Mouse (Mus musculus) limb, embryonic 13.5 days (tissue): ENCODE measurements around the gene Alox8. TPM values are rescaled to one million over a fixed set of nuclear protein-coding genes. Genes with fewer than 3 reads are reported as not detected.

Source experiments
- ATAC-seq: fragments of 200-750 bp; cut with Nextera tagmentation; 2 replicates; pipeline ENCODE4 v1.8.0; 2017; ENCODE audit warnings: low read depth, moderate number of reproducible peaks, moderate TSS enrichment; ENCODE audit not compliant: low FRiP score
- H3K27ac ChIP-seq: fragments of 300-500 bp; sonication (generic); 2 replicates; pipeline ENCODE4 v1.5.1; 2015; ENCODE audit warnings: inconsistent platforms, mild to moderate bottlenecking, moderate library complexity
- H3K27me3 ChIP-seq: fragments of 300-500 bp; sonication (generic); 2 replicates; pipeline ENCODE4 v1.6.1; 2015; ENCODE audit warnings: mild to moderate bottlenecking, inconsistent platforms
- H3K36me3 ChIP-seq: fragments of 300-500 bp; sonication (generic); 2 replicates; pipeline ENCODE4 v1.6.1; 2015; ENCODE audit warnings: inconsistent platforms, mild to moderate bottlenecking, moderate library complexity
- H3K4me1 ChIP-seq: fragments of 300-500 bp; sonication (generic); 2 replicates; pipeline ENCODE4 v1.6.1; 2015; ENCODE audit warnings: inconsistent platforms
- H3K4me2 ChIP-seq: fragments of 300-500 bp; sonication (generic); replicated peaks from 2 replicates; pipeline ENCODE4 v1.6.1; 2015; ENCODE audit warnings: inconsistent platforms, mild to moderate bottlenecking, moderate library complexity
- H3K4me3 ChIP-seq: fragments of 300-500 bp; sonication (generic); 2 replicates; pipeline ENCODE4 v1.5.1; 2015; ENCODE audit warnings: moderate library complexity, mild to moderate bottlenecking, inconsistent platforms
- H3K9ac ChIP-seq: fragments of 300-500 bp; sonication (generic); 2 replicates; pipeline ENCODE4 v1.6.1; 2015; ENCODE audit warnings: mild to moderate bottlenecking, inconsistent platforms
- H3K9me3 ChIP-seq: fragments of 300-500 bp; sonication (generic); 2 replicates; pipeline ENCODE4 v1.6.1; 2016; ENCODE audit warnings: inconsistent platforms
- WGBS: fragments of 180-500 bp; shearing (Covaris S2); methylation state at CpG from one replicate; pipeline ENCODE4 v1.1.7; 2015; 5-methylcytosine and 5-hydroxymethylcytosine counted together
- polyA plus RNA-seq: library from polyadenylated mRNA; unstranded; fragments of >200 nt; fragmentation: Nextera tagmentation; extraction: Ambion mirVana; gene quantifications from 2 replicates; pipeline ENCODE4 v1.2.1, GENCODE M21; 2015

The Alox8 gene
- polyA plus RNA-seq, 1 experiment from 2014 or later: 0.08 TPM

- 88% methylated on average over 7 of the region's 7 CpGs for WGBS
- Histone ChIP-seq H3K36me3 (no peaks in the 10 kb centered on the region), H3K27me3 (no peaks in the 10 kb centered on the region), H3K27ac (no peak overlapping the region), H3K4me1 (0 out of 2 replicates have a peak, but pooled peaks cover 3% of the 10 kb centered on the region), H3K4me3 (no peak overlapping the region), H3K9me3 (no peaks in the 10 kb centered on the region), H3K4me2 (no peak overlapping the region), H3K9ac (no peak overlapping the region)
- no peak for ATAC-seq
Measured at GRCm38 (mm10) chr11:69174722-69175121, 22.9 kb downstream of the Alox8 start.

DNA sequence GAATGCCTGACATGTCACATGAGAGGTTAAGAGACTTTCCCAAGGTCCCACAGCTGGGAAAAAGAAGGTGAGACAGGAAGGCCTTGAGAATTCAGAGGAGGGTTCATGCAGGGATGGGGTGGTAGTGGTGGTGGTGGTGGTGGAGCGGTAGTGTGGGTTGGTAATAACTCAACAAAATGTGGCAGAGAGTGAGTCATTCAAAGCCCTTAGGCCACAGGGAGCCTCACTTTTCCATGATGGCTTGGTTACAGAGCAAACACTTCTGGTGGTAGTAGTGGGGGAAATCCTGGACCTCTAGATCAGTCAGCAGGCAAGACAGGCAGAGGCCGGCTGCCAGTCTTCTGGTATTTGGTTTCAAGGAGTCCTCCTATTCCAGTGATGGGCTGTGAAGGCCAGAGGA lies 25.0 kb downstream of the Alox8 start:
- H3K36me3 ChIP-seq: no peaks in the 10 kb centered on the region
- H3K4me1 ChIP-seq: 0 out of 2 replicates have a peak, but pooled peaks cover 3% of the 10 kb centered on the region
- H3K9me3 ChIP-seq: no peaks in the 10 kb centered on the region
- H3K4me3 ChIP-seq: no peak overlapping the region
- no peaks in the 10 kb centered on the region; the same call in 1 of the 2 replicates for H3K27me3 ChIP-seq
- H3K9ac ChIP-seq: no peak overlapping the region
- no peak for ATAC-seq
- no peak overlapping the region for H3K27ac ChIP-seq
- WGBS: 81% methylated on average over 2 of the region's 2 CpGs
- H3K4me2 ChIP-seq: no peak overlapping the region

DNA sequence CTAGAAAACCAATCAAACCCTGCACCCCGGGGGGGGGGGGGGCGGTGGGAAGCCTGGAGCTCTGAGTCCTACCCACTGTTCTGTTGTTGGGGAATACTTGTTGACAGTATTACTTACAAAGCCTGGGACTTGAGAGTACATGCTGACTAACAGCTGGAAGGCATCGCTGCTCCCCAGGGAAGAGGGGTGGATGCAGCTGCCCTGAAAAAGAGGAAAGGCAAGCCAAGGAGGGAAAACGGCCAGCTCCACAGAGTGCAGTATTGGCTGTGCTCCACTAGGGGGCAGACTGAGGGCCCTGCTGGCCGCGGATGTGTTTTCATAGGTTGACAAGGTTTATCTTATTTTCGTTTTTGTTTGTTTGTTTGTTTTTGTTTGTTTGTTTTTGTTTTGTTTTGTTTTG lies 26.0 kb downstream of the Alox8 start:
- Histone ChIP-seq H3K4me1 (0 out of 2 replicates have a peak, but pooled peaks cover 3% of the 10 kb centered on the region), H3K4me2 (no peak overlapping the region), H3K9me3 (no peaks in the 10 kb centered on the region), H3K9ac (no peak overlapping the region), H3K4me3 (no peak overlapping the region), H3K36me3 (no peaks in the 10 kb centered on the region), H3K27me3 (no peaks in the 10 kb centered on the region; the same call in 1 of the 2 replicates), H3K27ac (no peak overlapping the region)
- no peak for ATAC-seq
- WGBS: 27% methylated on average over 7 of the region's 7 CpGs

- no peak overlapping the region for H3K9ac ChIP-seq
- peaks cover 7% of the 10 kb centered on the region for H3K27me3 ChIP-seq
- H3K9me3 ChIP-seq: no peaks in the 10 kb centered on the region
- ATAC-seq: no peak
- 0 out of 2 replicates have a peak, but pooled peaks cover 3% of the 10 kb centered on the region for H3K4me1 ChIP-seq
- H3K4me2 ChIP-seq: no peak overlapping the region
- H3K4me3 ChIP-seq: no peak overlapping the region
- 81% methylated on average over 12 of the region's 12 CpGs for WGBS
- H3K27ac ChIP-seq: no peak overlapping the region
- H3K36me3 ChIP-seq: no peaks in the 10 kb centered on the region
Measured at GRCm38 (mm10) chr11:69169313-69169712, 28.3 kb downstream of the Alox8 start.

DNA sequence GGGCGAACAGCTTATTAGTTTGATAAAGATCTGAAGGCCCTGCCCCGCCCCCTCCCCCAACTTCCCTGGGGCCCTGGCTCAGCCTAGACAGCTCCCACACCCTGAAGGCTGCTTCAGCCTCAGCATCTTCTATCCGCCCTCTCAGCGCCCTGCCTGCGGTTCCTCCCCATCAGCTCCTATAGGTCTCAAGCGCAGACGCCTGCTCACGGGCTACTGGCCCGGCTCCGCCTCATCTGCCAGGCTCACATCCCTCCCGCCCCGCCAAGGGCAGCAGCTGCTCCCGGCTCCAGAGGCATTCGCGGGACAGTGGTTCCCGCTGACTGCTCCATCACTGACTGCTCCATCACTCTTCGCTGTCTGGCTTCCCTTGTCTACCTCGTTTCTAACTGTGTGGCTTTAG lies 40.8 kb downstream of the Alox8 start, which contains the start of gene Alox12b:
Alox12b (plus strand) TSS at position 190 of the 400 bp plus-strand sequence.
- H3K9ac ChIP-seq: 0 out of 2 replicates have a peak within 1 kb of the TSS, but pooled peaks have one; percentile 31

GRCm38 (mm10) chr11:69155351-69155750 lies 42.3 kb downstream of the Alox8 start:
- H3K27ac ChIP-seq: no peak overlapping the region
- H3K36me3 ChIP-seq: no peaks in the 10 kb centered on the region
- peaks cover 66% of the 10 kb centered on the region for H3K27me3 ChIP-seq
- WGBS: 56% methylated on average over 1 of the region's 1 CpGs
- H3K9ac ChIP-seq: no peak overlapping the region
- no peak overlapping the region for H3K4me3 ChIP-seq
- no peaks in the 10 kb centered on the region for H3K9me3 ChIP-seq
- no peak for ATAC-seq
- H3K4me2 ChIP-seq: no peak overlapping the region
- H3K4me1 ChIP-seq: peaks cover 16% of the 10 kb centered on the region

More for the DNA sequence above, 40.8 kb downstream of the Alox8 start, which contains the start of gene Alox12b:
- peak within 1 kb of the TSS; percentile 48 for H3K4me2 ChIP-seq
- peak within 1 kb of the TSS; percentile 22 for H3K4me3 ChIP-seq
- no peaks in the 10 kb centered on the region for H3K36me3 ChIP-seq
- ATAC-seq: peak; percentile 15; the same call in 1 of the 2 replicates
- H3K27ac ChIP-seq: no peak within 1 kb of the TSS
- 1% methylated on average over 18 of the region's 18 CpGs for WGBS
- H3K9me3 ChIP-seq: no peaks in the 10 kb centered on the region
- H3K27me3 ChIP-seq: peaks cover 63% of the 10 kb centered on the region
- H3K4me1 ChIP-seq: peaks cover 8% of the 10 kb centered on the region

GRCm38 (mm10) chr11:69153831-69154230 lies 43.8 kb downstream of the Alox8 start:
- Histone ChIP-seq H3K9ac (no peak overlapping the region), H3K4me2 (no peak overlapping the region), H3K36me3 (no peaks in the 10 kb centered on the region), H3K27ac (no peak overlapping the region), H3K27me3 (peaks cover 60% of the 10 kb centered on the region), H3K4me3 (no peak overlapping the region), H3K9me3 (no peaks in the 10 kb centered on the region), H3K4me1 (peaks cover 16% of the 10 kb centered on the region)
- WGBS: 86% methylated on average over 8 of the region's 8 CpGs
- no peak for ATAC-seq

DNA sequence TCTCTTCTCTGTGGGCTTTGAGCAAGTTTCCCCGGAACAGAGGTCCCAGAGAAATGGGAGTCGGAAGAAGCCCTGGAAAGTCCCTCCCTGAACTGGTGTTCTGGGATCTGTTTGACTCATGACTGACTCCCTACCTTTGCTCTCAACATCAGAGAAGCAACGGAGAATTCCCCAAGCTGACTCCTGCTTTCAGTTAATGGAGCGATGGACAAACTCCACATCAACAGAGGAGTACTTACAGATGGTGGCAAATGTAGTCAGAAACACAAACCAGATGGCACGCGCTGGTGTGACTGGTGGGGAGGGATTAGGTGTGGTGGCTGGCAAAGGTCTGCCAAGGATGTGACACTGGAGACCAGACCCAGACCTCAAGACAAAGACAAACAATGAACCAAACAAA lies 46.6 kb downstream of the Alox8 start:
- peak overlapping the region; percentile 51; the same call in 1 of the 2 replicates for H3K9ac ChIP-seq
- H3K9me3 ChIP-seq: no peaks in the 10 kb centered on the region
- peak overlapping the region; percentile 37 for H3K4me3 ChIP-seq
- H3K27me3 ChIP-seq: peaks cover 32% of the 10 kb centered on the region
- peak overlapping the region; percentile 61 for H3K4me2 ChIP-seq
- WGBS: 29% methylated on average over 6 of the region's 6 CpGs
- peaks cover 7% of the 10 kb centered on the region; the same call in 1 of the 2 replicates for H3K4me1 ChIP-seq
- H3K27ac ChIP-seq: no peak overlapping the region
- no peak for ATAC-seq
- no peaks in the 10 kb centered on the region for H3K36me3 ChIP-seq

DNA sequence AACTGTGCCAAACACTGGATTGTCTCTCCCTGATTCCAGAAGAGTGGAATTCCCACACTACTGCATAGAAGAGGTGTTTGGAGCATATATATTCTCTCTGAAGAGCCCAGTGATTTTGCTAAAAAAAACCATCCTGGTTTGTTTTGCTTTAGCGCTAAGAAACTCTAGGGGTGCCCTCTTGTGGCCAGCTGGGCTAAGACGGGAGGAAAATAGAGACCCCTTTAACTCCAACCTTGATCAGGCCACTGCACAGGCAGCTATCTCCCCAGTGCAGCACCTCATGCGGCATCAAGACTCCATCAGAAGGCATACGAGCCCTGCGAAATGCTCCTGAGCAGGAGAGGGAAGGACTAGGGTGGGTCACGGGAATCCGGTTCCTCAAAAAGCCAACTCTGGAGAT lies 47.2 kb downstream of the Alox8 start:
- no peaks in the 10 kb centered on the region for H3K9me3 ChIP-seq
- WGBS: 6% methylated on average over 7 of the region's 7 CpGs
- peak overlapping the region; percentile 51; the same call in 1 of the 2 replicates for H3K9ac ChIP-seq
- peaks cover 7% of the 10 kb centered on the region; the same call in 1 of the 2 replicates for H3K4me1 ChIP-seq
- ATAC-seq: no peak
- H3K4me3 ChIP-seq: peak overlapping the region; percentile 37
- H3K36me3 ChIP-seq: no peaks in the 10 kb centered on the region
- H3K27me3 ChIP-seq: peaks cover 29% of the 10 kb centered on the region
- no peak overlapping the region for H3K27ac ChIP-seq
- H3K4me2 ChIP-seq: peak overlapping the region; percentile 61

DNA sequence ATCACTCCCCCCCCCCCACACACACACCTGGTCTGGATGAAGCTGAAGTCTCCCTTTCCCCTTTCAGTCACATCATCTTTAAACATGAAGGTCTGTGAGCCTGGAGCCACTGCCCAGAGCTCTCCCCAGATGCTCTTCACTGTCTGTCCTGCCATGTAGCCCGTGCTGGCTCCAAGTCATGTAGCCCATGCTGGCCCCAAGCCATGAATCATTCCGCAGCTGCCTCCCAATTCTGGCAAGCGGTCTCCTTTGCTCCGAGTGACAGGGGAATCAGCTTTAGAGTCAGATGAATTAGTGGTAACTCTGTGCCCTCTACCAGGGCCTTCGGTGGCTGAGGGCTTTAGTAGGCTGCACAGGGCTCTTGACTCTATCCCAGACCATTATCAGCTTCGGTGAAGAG lies 47.9 kb downstream of the Alox8 start:
- 77% methylated on average over 6 of the region's 6 CpGs for WGBS
- no peak overlapping the region for H3K4me3 ChIP-seq
- H3K27me3 ChIP-seq: peaks cover 23% of the 10 kb centered on the region
- H3K27ac ChIP-seq: no peak overlapping the region
- H3K4me1 ChIP-seq: peaks cover 7% of the 10 kb centered on the region; the same call in 1 of the 2 replicates
- no peak overlapping the region for H3K4me2 ChIP-seq
- H3K36me3 ChIP-seq: no peaks in the 10 kb centered on the region
- no peak overlapping the region for H3K9ac ChIP-seq
- no peak for ATAC-seq
- no peaks in the 10 kb centered on the region for H3K9me3 ChIP-seq

- Histone ChIP-seq H3K36me3 (no peaks in the 10 kb centered on the region), H3K27me3 (peaks cover 15% of the 10 kb centered on the region), H3K4me2 (no peak overlapping the region), H3K9me3 (no peaks in the 10 kb centered on the region), H3K4me3 (no peak overlapping the region), H3K27ac (no peak overlapping the region), H3K9ac (no peak overlapping the region), H3K4me1 (peaks cover 7% of the 10 kb centered on the region; the same call in 1 of the 2 replicates)
- ATAC-seq: no peak
- 87% methylated on average over 5 of the region's 5 CpGs for WGBS
Measured at GRCm38 (mm10) chr11:69148451-69148960, 49.1 kb downstream of the Alox8 start.

- H3K27ac ChIP-seq: no peak overlapping the region
- H3K36me3 ChIP-seq: no peaks in the 10 kb centered on the region
- WGBS: 81% methylated on average over 7 of the region's 7 CpGs
- peaks cover 11% of the 10 kb centered on the region for H3K27me3 ChIP-seq
- H3K4me3 ChIP-seq: no peak overlapping the region
- H3K9me3 ChIP-seq: no peaks in the 10 kb centered on the region
- ATAC-seq: no peak
- peaks cover 7% of the 10 kb centered on the region; the same call in 1 of the 2 replicates for H3K4me1 ChIP-seq
- H3K4me2 ChIP-seq: no peak overlapping the region
- no peak overlapping the region for H3K9ac ChIP-seq
Measured at GRCm38 (mm10) chr11:69147546-69147945, 50.1 kb downstream of the Alox8 start.
